Mouse (Mus musculus) heart, adult 8-10 months (tissue): ENCODE data around the gene Syt13. TPM values are rescaled to one million over a fixed set of nuclear protein-coding genes. Genes with fewer than 3 reads are reported as not detected.

Experiments used
- DNase-seq: peaks from one replicate; pipeline ENCODE4 v3.0.0; 2022; ENCODE audit warnings: low spot score
- total RNA-seq, 4 experiments: library from RNA; stranded (reverse); gene quantifications; 2 replicates each; pipeline ENCODE4 v1.2.4; 2022

Syt13 gene
- total RNA-seq, result under 1 TPM; 0.25 to 0.94 (median 0.38) TPM

GRCm38 (mm10) chr2:92914933-92915553 lies at the start of gene Syt13:
Syt13 (plus strand) TSS chr2:92915098.
- DNase-seq, result no peak

- DNase-seq, result no peak
Measured at GRCm38 (mm10) chr2:92866616-92867015, 48.3 kb upstream of the Syt13 start.

GRCm38 (mm10) chr2:92870139-92870836 lies 44.6 kb upstream of the Syt13 start:
- DNase-seq, result no peak

- DNase-seq, result no peak
Measured at GRCm38 (mm10) chr2:92871093-92871686, 43.7 kb upstream of the Syt13 start.

GRCm38 (mm10) chr2:92872652-92873051 lies 42.2 kb upstream of the Syt13 start:
- no peak for DNase-seq

GRCm38 (mm10) chr2:92874592-92874991 lies 40.3 kb upstream of the Syt13 start:
- no peak for DNase-seq

- DNase-seq, result no peak
Measured at GRCm38 (mm10) chr2:92877488-92877887, 37.4 kb upstream of the Syt13 start.

- DNase-seq, result peak; percentile 41
Measured at GRCm38 (mm10) chr2:92883039-92883911, 31.6 kb upstream of the Syt13 start.

GRCm38 (mm10) chr2:92883912-92884243 lies 31.0 kb upstream of the Syt13 start:
- peak; percentile 3 for DNase-seq

- DNase-seq, result no peak
Measured at GRCm38 (mm10) chr2:92884976-92885375, 29.9 kb upstream of the Syt13 start.

- no peak for DNase-seq
Measured at GRCm38 (mm10) chr2:92886862-92887261, 28.0 kb upstream of the Syt13 start.

GRCm38 (mm10) chr2:92892524-92892923 lies 22.4 kb upstream of the Syt13 start:
- DNase-seq, result no peak

- no peak for DNase-seq
Measured at GRCm38 (mm10) chr2:92903650-92904049, 11.2 kb upstream of the Syt13 start.

- DNase-seq, result peak; percentile 53
Measured at GRCm38 (mm10) chr2:92904307-92904859, 10.5 kb upstream of the Syt13 start.

GRCm38 (mm10) chr2:92910371-92910770 lies 4.5 kb upstream of the Syt13 start:
- no peak for DNase-seq

- DNase-seq, result no peak
Measured at GRCm38 (mm10) chr2:92912312-92912711, 2.6 kb upstream of the Syt13 start.

- no peak for DNase-seq
Measured at GRCm38 (mm10) chr2:92913295-92913694, 1.6 kb upstream of the Syt13 start.

- DNase-seq, result no peak
Measured at GRCm38 (mm10) chr2:92915659-92916631, 1.0 kb downstream of the Syt13 start.

- DNase-seq, result no peak
Measured at GRCm38 (mm10) chr2:92917405-92918142, 2.7 kb downstream of the Syt13 start.

- DNase-seq, result no peak
Measured at GRCm38 (mm10) chr2:92920709-92921108, 5.8 kb downstream of the Syt13 start.
